Mouse (Mus musculus) bone marrow, adult 2 months (tissue): ENCODE measurements around the gene Efnb2.

Experiments
- CTCF ChIP-seq: fragments of 200-500 bp; IDR thresholded peaks from 2 replicates; pipeline ENCODE4 v1.5.1; 2011; ENCODE audit warnings: low read length, control low read depth; ENCODE audit not compliant: control insufficient read depth, insufficient read depth
- POLR2A ChIP-seq: fragments of 200-500 bp; IDR thresholded peaks from 2 replicates; pipeline ENCODE4 v1.6.1; 2011; ENCODE audit warnings: low read depth, mild to moderate bottlenecking, control low read depth, low read length, borderline replicate concordance; ENCODE audit not compliant: control insufficient read depth

GRCm38 (mm10) chr8:8647824-8648223, 13.2 kb downstream of the Efnb2 start:
- TF ChIP-seq POLR2A (no peak), CTCF (no peak)
